Mouse (Mus musculus) liver, embryonic 13.5 days (tissue): Measurements from ENCODE around the gene Tmem189. TPM values are rescaled to one million over a fixed set of nuclear protein-coding genes. Genes with fewer than 3 reads are reported as not detected.
A peak's percentile ranks its signal among the peaks of the same experiment; 100 is the strongest.
"Not testable (repeated sequence)": the region's sequence is repeated elsewhere in the genome, so short reads cannot be mapped to it uniquely, and the experiment has no call there.

Source experiments
- ATAC-seq: fragments of 200-750 bp; cut with Nextera tagmentation; 2 replicates; pipeline ENCODE4 v1.8.0; 2017; ENCODE audit warnings: low read depth, mild to moderate bottlenecking, moderate number of reproducible peaks, moderate library complexity
- DNase-seq: peaks from one replicate; pipeline ENCODE4 v3.0.0; 2022
- H3K27ac ChIP-seq: fragments of 300-500 bp; sonication (generic); 2 replicates; pipeline ENCODE4 v1.5.1; 2015; ENCODE audit warnings: moderate library complexity, mild to moderate bottlenecking, inconsistent platforms
- H3K27me3 ChIP-seq: fragments of 300-500 bp; sonication (generic); 2 replicates; pipeline ENCODE4 v1.6.1; 2015; ENCODE audit warnings: mild to moderate bottlenecking, inconsistent platforms
- H3K36me3 ChIP-seq: fragments of 300-500 bp; sonication (generic); 2 replicates; pipeline ENCODE4 v1.6.1; 2015; ENCODE audit warnings: mild to moderate bottlenecking, inconsistent platforms
- H3K4me1 ChIP-seq: fragments of 300-500 bp; sonication (generic); replicated peaks from 2 replicates; pipeline ENCODE4 v1.6.1; 2015; ENCODE audit warnings: inconsistent platforms
- H3K4me2 ChIP-seq: fragments of 300-500 bp; sonication (generic); 2 replicates; pipeline ENCODE4 v1.6.1; 2015; ENCODE audit warnings: inconsistent platforms, mild to moderate bottlenecking, moderate library complexity
- H3K4me3 ChIP-seq: fragments of 300-500 bp; sonication (generic); replicated peaks from 2 replicates; pipeline ENCODE4 v1.5.1; 2015; ENCODE audit warnings: mild to moderate bottlenecking, inconsistent platforms
- H3K9ac ChIP-seq: fragments of 300-500 bp; sonication (generic); 2 replicates; pipeline ENCODE4 v1.6.1; 2015; ENCODE audit warnings: mild to moderate bottlenecking, inconsistent platforms
- H3K9me3 ChIP-seq: fragments of 300-500 bp; sonication (generic); replicated peaks from 2 replicates; pipeline ENCODE4 v1.6.1; 2016; ENCODE audit warnings: inconsistent platforms
- WGBS: fragments of 180-500 bp; shearing (Covaris S2); methylation state at CpG from one replicate; pipeline ENCODE4 v1.1.7; 2015; ENCODE audit not compliant: insufficient replicate concordance; 5-methylcytosine and 5-hydroxymethylcytosine counted together
- polyA plus RNA-seq: library from polyadenylated mRNA; unstranded; fragments of >200 nt; fragmentation: Nextera tagmentation; extraction: Ambion mirVana; gene quantifications from 2 replicates; pipeline ENCODE4 v1.2.1, GENCODE M21; 2015

Gene Tmem189
- polyA plus RNA-seq, 1 experiment from 2014 or later: 16.1 TPM

GRCm38 (mm10) chr2:167646411-167646810, 43.2 kb downstream of the Tmem189 start:
- no peak overlapping the region for H3K4me3 ChIP-seq
- H3K36me3 ChIP-seq: peaks cover 45% of the 10 kb centered on the region
- H3K27me3 ChIP-seq: no peaks in the 10 kb centered on the region
- DNase-seq (no peak), ATAC-seq (no peak)
- H3K9ac ChIP-seq: no peak overlapping the region
- H3K27ac ChIP-seq: no peak overlapping the region
- H3K9me3 ChIP-seq: no peaks in the 10 kb centered on the region
- H3K4me1 ChIP-seq: peaks cover 15% of the 10 kb centered on the region
- H3K4me2 ChIP-seq: no peak overlapping the region
- WGBS: 90% methylated on average over 4 of the region's 4 CpGs

GRCm38 (mm10) chr2:167643356-167644052, 46.1 kb downstream of the Tmem189 start:
- Histone ChIP-seq H3K4me1 (peaks cover 16% of the 10 kb centered on the region), H3K36me3 (peaks cover 37% of the 10 kb centered on the region)
- H3K27me3 ChIP-seq, ATAC-seq, H3K27ac ChIP-seq, H3K9ac ChIP-seq, H3K4me3 ChIP-seq, DNase-seq, H3K9me3 ChIP-seq, H3K4me2 ChIP-seq: not testable (repeated sequence)
- WGBS: 77% methylated on average over 13 of the region's 13 CpGs

GRCm38 (mm10) chr2:167642164-167642563, 47.5 kb downstream of the Tmem189 start:
- no peak for DNase-seq
- Histone ChIP-seq H3K9me3 (no peaks in the 10 kb centered on the region), H3K4me2 (no peak overlapping the region), H3K9ac (no peak overlapping the region), H3K27me3 (no peaks in the 10 kb centered on the region), H3K4me3 (no peak overlapping the region), H3K27ac (no peak overlapping the region), H3K4me1 (peaks cover 16% of the 10 kb centered on the region), H3K36me3 (peaks cover 30% of the 10 kb centered on the region)
- 82% methylated on average over 6 of the region's 6 CpGs for WGBS
- ATAC-seq: no peak

GRCm38 (mm10) chr2:167641337-167641736, 48.3 kb downstream of the Tmem189 start:
- peak; percentile 60 for ATAC-seq
- H3K9ac ChIP-seq: no peak overlapping the region
- no peak overlapping the region for H3K4me2 ChIP-seq
- H3K27me3 ChIP-seq: no peaks in the 10 kb centered on the region
- peaks cover 27% of the 10 kb centered on the region for H3K36me3 ChIP-seq
- no peaks in the 10 kb centered on the region for H3K9me3 ChIP-seq
- WGBS: 37% methylated on average over 8 of the region's 8 CpGs
- H3K27ac ChIP-seq: no peak overlapping the region
- peaks cover 18% of the 10 kb centered on the region for H3K4me1 ChIP-seq
- DNase-seq: no peak
- no peak overlapping the region for H3K4me3 ChIP-seq

GRCm38 (mm10) chr2:167640279-167640678, 49.3 kb downstream of the Tmem189 start:
- Histone ChIP-seq H3K4me2 (no peak overlapping the region), H3K9me3 (no peaks in the 10 kb centered on the region), H3K4me1 (peaks cover 28% of the 10 kb centered on the region), H3K36me3 (peaks cover 16% of the 10 kb centered on the region), H3K4me3 (no peak overlapping the region), H3K9ac (no peak overlapping the region), H3K27ac (no peak overlapping the region), H3K27me3 (no peaks in the 10 kb centered on the region)
- ATAC-seq (no peak), DNase-seq (no peak)
- WGBS: 78% methylated on average over 3 of the region's 3 CpGs

- ATAC-seq (no peak), DNase-seq (no peak)
- H3K4me2 ChIP-seq: peak overlapping the region; percentile 93
- peak overlapping the region; percentile 47 for H3K4me3 ChIP-seq
- no peaks in the 10 kb centered on the region for H3K27me3 ChIP-seq
- peaks cover 51% of the 10 kb centered on the region for H3K4me1 ChIP-seq
- H3K36me3 ChIP-seq: no peaks in the 10 kb centered on the region
- 60% methylated on average over 7 of the region's 7 CpGs for WGBS
- H3K9me3 ChIP-seq: no peaks in the 10 kb centered on the region
- H3K9ac ChIP-seq: 0 out of 2 replicates have a peak overlapping the region, but pooled peaks have one; percentile 47
- peak overlapping the region; percentile 60 for H3K27ac ChIP-seq
Measured at GRCm38 (mm10) chr2:167634865-167635512, 54.6 kb downstream of the Tmem189 start.

- ATAC-seq (peak; percentile 65), DNase-seq (peak; percentile 91)
- Histone ChIP-seq H3K27ac (peak overlapping the region; percentile 100), H3K4me1 (peaks cover 57% of the 10 kb centered on the region), H3K27me3 (no peaks in the 10 kb centered on the region), H3K9me3 (no peaks in the 10 kb centered on the region), H3K36me3 (no peaks in the 10 kb centered on the region), H3K4me2 (peak overlapping the region; percentile 93), H3K4me3 (peak overlapping the region; percentile 47), H3K9ac (peak overlapping the region; percentile 100)
- under 1% methylated on average over 15 of the region's 15 CpGs for WGBS
Measured at GRCm38 (mm10) chr2:167634338-167634770, 55.3 kb downstream of the Tmem189 start.

- H3K27me3 ChIP-seq: no peaks in the 10 kb centered on the region
- H3K4me3 ChIP-seq: peak overlapping the region; percentile 46
- no peaks in the 10 kb centered on the region for H3K9me3 ChIP-seq
- DNase-seq (no peak), ATAC-seq (no peak)
- H3K36me3 ChIP-seq: peaks cover 6% of the 10 kb centered on the region
- peak overlapping the region; percentile 100 for H3K9ac ChIP-seq
- H3K4me2 ChIP-seq: peak overlapping the region; percentile 93
- H3K27ac ChIP-seq: peak overlapping the region; percentile 100
- H3K4me1 ChIP-seq: peaks cover 66% of the 10 kb centered on the region
- WGBS: 86% methylated on average over 6 of the region's 6 CpGs
Measured at GRCm38 (mm10) chr2:167633537-167633872, 56.1 kb downstream of the Tmem189 start.

GRCm38 (mm10) chr2:167632731-167633536, 56.7 kb downstream of the Tmem189 start:
- peak overlapping the region; percentile 100 for H3K9ac ChIP-seq
- peak overlapping the region; percentile 97 for H3K4me3 ChIP-seq
- peak overlapping the region; percentile 100 for H3K27ac ChIP-seq
- peaks cover 11% of the 10 kb centered on the region for H3K36me3 ChIP-seq
- H3K4me2 ChIP-seq: peak overlapping the region; percentile 93
- no peaks in the 10 kb centered on the region for H3K9me3 ChIP-seq
- 64% methylated on average over 12 of the region's 12 CpGs for WGBS
- peaks cover 71% of the 10 kb centered on the region for H3K4me1 ChIP-seq
- DNase-seq (no peak), ATAC-seq (no peak)
- H3K27me3 ChIP-seq: no peaks in the 10 kb centered on the region

GRCm38 (mm10) chr2:167631591-167632448, 57.8 kb downstream of the Tmem189 start, which contains the start of gene Ube2v1:
TSS of gene Ube2v1 (minus strand) at chr2:167632095.
- peak within 1 kb of the TSS; percentile 100 for H3K27ac ChIP-seq
- peaks cover 82% of the 10 kb centered on the region for H3K4me1 ChIP-seq
- H3K9me3 ChIP-seq: no peaks in the 10 kb centered on the region
- peak within 1 kb of the TSS; percentile 100 for H3K9ac ChIP-seq
- whole genome bisulfite sequencing: under 1% methylated on average over 87 of the region's 87 CpGs
- peak; percentile 98 for DNase-seq
- H3K4me3 ChIP-seq: peak within 1 kb of the TSS; percentile 97
- H3K4me2 ChIP-seq: peak within 1 kb of the TSS; percentile 93
- no peaks in the 10 kb centered on the region for H3K27me3 ChIP-seq
- ATAC-seq: peak; percentile 66
- peaks cover 23% of the 10 kb centered on the region for H3K36me3 ChIP-seq
